Mouse (Mus musculus): ENCODE results near the gene Dync1li2. TPM values are rescaled to one million over a fixed set of nuclear protein-coding genes. Genes with fewer than 3 reads are reported as not detected.

The Dync1li2 gene
- polyA plus RNA-seq, 1 experiment from 2014 or later = 84.9 TPM

DNA sequence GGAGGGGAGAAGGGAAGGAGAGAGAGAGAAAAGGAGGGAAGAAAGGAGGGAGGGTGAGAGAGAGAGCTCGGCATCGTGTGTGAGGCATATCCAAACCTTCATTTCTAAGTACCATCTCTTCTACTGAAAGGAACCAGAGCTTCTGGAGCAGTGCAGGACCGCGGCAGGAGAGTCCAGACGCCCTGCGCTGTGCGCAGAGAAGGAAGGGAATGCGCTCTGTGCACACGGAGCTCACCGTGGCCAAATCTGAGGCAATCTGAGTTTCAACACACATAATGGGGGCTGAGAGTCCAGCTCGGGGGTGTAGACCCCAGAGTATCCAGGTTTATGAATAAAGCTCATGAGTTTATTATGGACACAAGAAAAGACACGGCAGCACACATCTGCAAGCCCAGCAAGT is 73.3 kb downstream of the Dync1li2 start:
- WGBS = 82% methylated on average over 12 of the region's 12 CpGs
- H3K9me3 ChIP-seq (ENCODE audit: control insufficient read depth, low read length) = no peaks in the 10 kb centered on the region
- H3K4me1 ChIP-seq (ENCODE audit: control insufficient read depth, insufficient read depth, low read length) = 0 out of 2 replicates have a peak, but pooled peaks cover 9% of the 10 kb centered on the region
- no peak for ATAC-seq (ENCODE audit: low read depth)
- H3K9ac ChIP-seq (replicated peaks; ENCODE audit: low read depth, low read length) = no peak overlapping the region
- no peak overlapping the region for H3K4me3 ChIP-seq (ENCODE audit: low read depth, low read length)
- H3K4me2 ChIP-seq (ENCODE audit: low read depth, low read length) = no peak overlapping the region
- no peak overlapping the region for H3K27ac ChIP-seq (ENCODE audit: low read depth, low read length)
- no peaks in the 10 kb centered on the region for H3K27me3 ChIP-seq (ENCODE audit: control insufficient read depth, insufficient read depth, low read length)
- no peaks in the 10 kb centered on the region for H3K36me3 ChIP-seq (ENCODE audit: control insufficient read depth, insufficient read depth, low read length)

Other genes starting within 250 kb of the Dync1li2 start
- 49.2 and 53.1 TPM in 2 replicates for gene Tk2, start 194.5 kb downstream of the Dync1li2 start, polyA plus RNA-seq (2014; fragmentation: Nextera tagmentation; extraction: Ambion mirVana)
- gene Cklf, start 192.2 kb downstream of the Dync1li2 start, polyA plus RNA-seq (2014; fragmentation: Nextera tagmentation; extraction: Ambion mirVana) = 30.1 and 31.1 TPM in 2 replicates
- gene Cmtm2a, start 149.9 kb downstream of the Dync1li2 start, polyA plus RNA-seq (2014; fragmentation: Nextera tagmentation; extraction: Ambion mirVana) = not detected in 2 replicates
- not detected in 2 replicates for gene Gm45711, start 133.0 kb downstream of the Dync1li2 start, polyA plus RNA-seq (2014; fragmentation: Nextera tagmentation; extraction: Ambion mirVana)
- gene Cmtm1, start 132.9 kb downstream of the Dync1li2 start, polyA plus RNA-seq (2014; fragmentation: Nextera tagmentation; extraction: Ambion mirVana) = not detected in 2 replicates
- gene Gm11020, start 121.5 kb downstream of the Dync1li2 start, polyA plus RNA-seq (2014; fragmentation: Nextera tagmentation; extraction: Ambion mirVana) = not detected in 2 replicates
- gene Cmtm2b, start 120.8 kb downstream of the Dync1li2 start, polyA plus RNA-seq (2014; fragmentation: Nextera tagmentation; extraction: Ambion mirVana) = not detected in 2 replicates
- gene Cmtm3, start 103.6 kb downstream of the Dync1li2 start, polyA plus RNA-seq (2014; fragmentation: Nextera tagmentation; extraction: Ambion mirVana) = 23.4 and 42.9 TPM in 2 replicates
- 2.9 and 3.9 TPM in 2 replicates for gene Cmtm4, start 47.2 kb downstream of the Dync1li2 start, polyA plus RNA-seq (2014; fragmentation: Nextera tagmentation; extraction: Ambion mirVana)
- gene Terb1, start 66.9 kb upstream of the Dync1li2 start, polyA plus RNA-seq (2014; fragmentation: Nextera tagmentation; extraction: Ambion mirVana) = 0.70 and 0.81 TPM in 2 replicates
- gene Nae1, start 91.6 kb upstream of the Dync1li2 start, polyA plus RNA-seq (2014; fragmentation: Nextera tagmentation; extraction: Ambion mirVana) = 102 and 117 TPM in 2 replicates
- gene Car7, start 91.6 kb upstream of the Dync1li2 start, polyA plus RNA-seq (2014; fragmentation: Nextera tagmentation; extraction: Ambion mirVana) = 1.6 and 2.2 TPM in 2 replicates
- gene Pdp2, start 148.4 kb upstream of the Dync1li2 start, polyA plus RNA-seq (2014; fragmentation: Nextera tagmentation; extraction: Ambion mirVana) = 20.0 and 21.0 TPM in 2 replicates
- not detected in 2 replicates for gene Cdh16, start 181.3 kb upstream of the Dync1li2 start, polyA plus RNA-seq (2014; fragmentation: Nextera tagmentation; extraction: Ambion mirVana)
- gene Rrad, start 188.3 kb upstream of the Dync1li2 start, polyA plus RNA-seq (2014; fragmentation: Nextera tagmentation; extraction: Ambion mirVana) = 1.6 and 3.6 TPM in 2 replicates
- 108 and 120 TPM in 2 replicates for gene Ciao2b, start 198.9 kb upstream of the Dync1li2 start, polyA plus RNA-seq (2014; fragmentation: Nextera tagmentation; extraction: Ambion mirVana)